Mouse (Mus musculus): Measurements from ENCODE around the gene Bicral. TPM values are rescaled to one million over a fixed set of nuclear protein-coding genes. Genes with fewer than 3 reads are reported as not detected.

The Bicral gene
- polyA plus RNA-seq, 1 experiment, result 5.1 TPM

- H3K36me3 ChIP-seq (ENCODE audit: control insufficient read depth, insufficient read depth), result no peaks in the 10 kb centered on the region
- no peak within 1 kb of the TSS for H3K4me2 ChIP-seq (ENCODE audit: low read depth)
- H3ac ChIP-seq (ENCODE audit: control insufficient read depth, insufficient read length), result no peak within 1 kb of the TSS
- H3K27me3 ChIP-seq (ENCODE audit: control insufficient read depth, insufficient read depth, insufficient read length), result no peaks in the 10 kb centered on the region
- H3K79me2 ChIP-seq (ENCODE audit: control insufficient read depth, insufficient read depth), result no peaks in the 10 kb centered on the region
- no peak within 1 kb of the TSS for H3K4me3 ChIP-seq
- TF ChIP-seq TCF12 (IDR thresholded peaks at IDR 0.05; ENCODE audit: insufficient read depth, poor library complexity, severe bottlenecking), result no peak
- no peak for TF ChIP-seq E2F4 (IDR thresholded peaks at IDR 0.05; ENCODE audit: insufficient read depth)
- TF ChIP-seq TCF3 (IDR thresholded peaks at IDR 0.05; ENCODE audit: insufficient read length, low read depth), result no peak
- TF ChIP-seq SRF (IDR thresholded peaks at IDR 0.05; ENCODE audit: control insufficient read depth, insufficient read length, low read depth), result no peak
- no peak for TF ChIP-seq USF1 (IDR thresholded peaks at IDR 0.05; ENCODE audit: low read depth)
- TF ChIP-seq REST (IDR thresholded peaks at IDR 0.05; ENCODE audit: insufficient read depth, insufficient read length), result no peak
- TF ChIP-seq MYOD1 (IDR thresholded peaks at IDR 0.05; ENCODE audit: control insufficient read depth in 1 of 3, insufficient read length in 2 of 3, low read depth in 2 of 3), result no peak
- TF ChIP-seq CEBPB (IDR thresholded peaks at IDR 0.05; ENCODE audit: insufficient read depth, poor library complexity, severe bottlenecking), result no peak
- no peak for TF ChIP-seq POLR2A (IDR thresholded peaks at IDR 0.05; ENCODE audit: insufficient read length, low read depth)
- no peak for TF ChIP-seq POLR2AphosphoS2 (IDR thresholded peaks at IDR 0.05; ENCODE audit: insufficient read length, low read depth)
- no peak for TF ChIP-seq MAX (IDR thresholded peaks at IDR 0.05; ENCODE audit: low read depth)
- no peak for TF ChIP-seq MYOG (IDR thresholded peaks at IDR 0.05; ENCODE audit: control insufficient read depth in 1 of 3, insufficient read depth in 1 of 3, insufficient read length in 2 of 3, low read depth in 2 of 3)
Observed at GRCm38 (mm10) chr17:46763544-46763943, 94.7 kb downstream of the Bicral start, which contains the start of gene Ptcra. Gene Ptcra (minus strand): TSS chr17:46763712.

GRCm38 (mm10) chr17:46758753-46759152 lies 99.5 kb downstream of the Bicral start:
- no peak for TF ChIP-seq MYOD1 (IDR thresholded peaks at IDR 0.05; ENCODE audit: control insufficient read depth in 1 of 3, insufficient read length in 2 of 3, low read depth in 2 of 3)
- TF ChIP-seq USF1 (IDR thresholded peaks at IDR 0.05; ENCODE audit: low read depth), result no peak
- TF ChIP-seq TCF12 (IDR thresholded peaks at IDR 0.05; ENCODE audit: insufficient read depth, poor library complexity, severe bottlenecking), result no peak
- TF ChIP-seq TCF3 (IDR thresholded peaks at IDR 0.05; ENCODE audit: insufficient read length, low read depth), result no peak
- no peak for TF ChIP-seq CEBPB (IDR thresholded peaks at IDR 0.05; ENCODE audit: insufficient read depth, poor library complexity, severe bottlenecking)
- no peak for TF ChIP-seq POLR2A (IDR thresholded peaks at IDR 0.05; ENCODE audit: insufficient read length, low read depth)
- TF ChIP-seq REST (IDR thresholded peaks at IDR 0.05; ENCODE audit: insufficient read depth, insufficient read length), result no peak
- no peak for TF ChIP-seq MAX (IDR thresholded peaks at IDR 0.05; ENCODE audit: low read depth)
- TF ChIP-seq E2F4 (IDR thresholded peaks at IDR 0.05; ENCODE audit: insufficient read depth), result no peak
- TF ChIP-seq POLR2AphosphoS2 (IDR thresholded peaks at IDR 0.05; ENCODE audit: insufficient read length, low read depth), result no peak
- no peak for TF ChIP-seq MYOG (IDR thresholded peaks at IDR 0.05; ENCODE audit: control insufficient read depth in 1 of 3, insufficient read depth in 1 of 3, insufficient read length in 2 of 3, low read depth in 2 of 3)
- no peak for TF ChIP-seq SRF (IDR thresholded peaks at IDR 0.05; ENCODE audit: control insufficient read depth, insufficient read length, low read depth)
- H3K79me2 ChIP-seq (ENCODE audit: control insufficient read depth, insufficient read depth), result no peaks in the 10 kb centered on the region
- no peak overlapping the region for H3K4me3 ChIP-seq

GRCm38 (mm10) chr17:46751794-46752556 lies 106.3 kb downstream of the Bicral start, which contains the start of gene Cnpy3:
Gene Cnpy3 (minus strand): TSS chr17:46752214.
- Histone ChIP-seq H3K79me2 (ENCODE audit: control insufficient read depth, insufficient read depth) (peaks cover 28% of the 10 kb centered on the region), H3K36me3 (ENCODE audit: control insufficient read depth, insufficient read depth) (no peaks in the 10 kb centered on the region), H3K27me3 (ENCODE audit: control insufficient read depth, insufficient read depth, insufficient read length) (no peaks in the 10 kb centered on the region), H3K4me2 (ENCODE audit: low read depth) (peak within 1 kb of the TSS; percentile 96), H3ac (ENCODE audit: control insufficient read depth, insufficient read length) (peak within 1 kb of the TSS; percentile 41), H3K4me3 (peak within 1 kb of the TSS; percentile 59)
- TF ChIP-seq CEBPB (IDR thresholded peaks at IDR 0.05; ENCODE audit: insufficient read depth, poor library complexity, severe bottlenecking), result 0 out of 2 replicates have a peak, but pooled peaks have one; percentile 57
- TF ChIP-seq TCF12 (IDR thresholded peaks at IDR 0.05; ENCODE audit: insufficient read depth, poor library complexity, severe bottlenecking), result no peak
- TF ChIP-seq MAX (IDR thresholded peaks at IDR 0.05; ENCODE audit: low read depth), result no peak
- TF ChIP-seq POLR2A (IDR thresholded peaks at IDR 0.05; ENCODE audit: insufficient read length, low read depth), result peak; percentile 50
- peak; percentile 71 for TF ChIP-seq USF1 (IDR thresholded peaks at IDR 0.05; ENCODE audit: low read depth)
- TF ChIP-seq MYOD1 (IDR thresholded peaks at IDR 0.05; ENCODE audit: control insufficient read depth in 1 of 3, insufficient read length in 2 of 3, low read depth in 2 of 3), result no peak
- no peak for TF ChIP-seq SRF (IDR thresholded peaks at IDR 0.05; ENCODE audit: control insufficient read depth, insufficient read length, low read depth)
- peak; percentile 39 for TF ChIP-seq POLR2AphosphoS2 (IDR thresholded peaks at IDR 0.05; ENCODE audit: insufficient read length, low read depth)
- TF ChIP-seq REST (IDR thresholded peaks at IDR 0.05; ENCODE audit: insufficient read depth, insufficient read length), result no peak
- peak; percentile 44 for TF ChIP-seq E2F4 (IDR thresholded peaks at IDR 0.05; ENCODE audit: insufficient read depth)
- peak in 1 of 3 experiments; percentile 44 for TF ChIP-seq MYOG (IDR thresholded peaks at IDR 0.05; ENCODE audit: control insufficient read depth in 1 of 3, insufficient read depth in 1 of 3, insufficient read length in 2 of 3, low read depth in 2 of 3)
- TF ChIP-seq TCF3 (IDR thresholded peaks at IDR 0.05; ENCODE audit: insufficient read length, low read depth), result no peak

More at GRCm38 (mm10) chr17:46758753-46759152, 99.5 kb downstream of the Bicral start:
- no peaks in the 10 kb centered on the region for H3K27me3 ChIP-seq (ENCODE audit: control insufficient read depth, insufficient read depth, insufficient read length)
- H3ac ChIP-seq (ENCODE audit: control insufficient read depth, insufficient read length), result no peak overlapping the region
- H3K36me3 ChIP-seq (ENCODE audit: control insufficient read depth, insufficient read depth), result no peaks in the 10 kb centered on the region
- no peak overlapping the region for H3K4me2 ChIP-seq (ENCODE audit: low read depth)

GRCm38 (mm10) chr17:46751056-46751793 lies 107.1 kb downstream of the Bicral start:
- H3K27me3 ChIP-seq (ENCODE audit: control insufficient read depth, insufficient read depth, insufficient read length), result no peaks in the 10 kb centered on the region
- H3K36me3 ChIP-seq (ENCODE audit: control insufficient read depth, insufficient read depth), result no peaks in the 10 kb centered on the region
- H3ac ChIP-seq (ENCODE audit: control insufficient read depth, insufficient read length), result peak overlapping the region; percentile 41
- H3K4me2 ChIP-seq (ENCODE audit: low read depth), result peak overlapping the region; percentile 96
- TF ChIP-seq TCF12 (IDR thresholded peaks at IDR 0.05; ENCODE audit: insufficient read depth, poor library complexity, severe bottlenecking), result no peak
- TF ChIP-seq E2F4 (IDR thresholded peaks at IDR 0.05; ENCODE audit: insufficient read depth), result no peak
- no peak for TF ChIP-seq REST (IDR thresholded peaks at IDR 0.05; ENCODE audit: insufficient read depth, insufficient read length)
- TF ChIP-seq MYOD1 (IDR thresholded peaks at IDR 0.05; ENCODE audit: control insufficient read depth in 1 of 3, insufficient read length in 2 of 3, low read depth in 2 of 3), result no peak
- no peak for TF ChIP-seq CEBPB (IDR thresholded peaks at IDR 0.05; ENCODE audit: insufficient read depth, poor library complexity, severe bottlenecking)
- no peak for TF ChIP-seq POLR2AphosphoS2 (IDR thresholded peaks at IDR 0.05; ENCODE audit: insufficient read length, low read depth)
- no peak for TF ChIP-seq TCF3 (IDR thresholded peaks at IDR 0.05; ENCODE audit: insufficient read length, low read depth)
- no peak for TF ChIP-seq MAX (IDR thresholded peaks at IDR 0.05; ENCODE audit: low read depth)
- TF ChIP-seq USF1 (IDR thresholded peaks at IDR 0.05; ENCODE audit: low read depth), result no peak
- no peak for TF ChIP-seq SRF (IDR thresholded peaks at IDR 0.05; ENCODE audit: control insufficient read depth, insufficient read length, low read depth)
- no peak for TF ChIP-seq POLR2A (IDR thresholded peaks at IDR 0.05; ENCODE audit: insufficient read length, low read depth)
- TF ChIP-seq MYOG (IDR thresholded peaks at IDR 0.05; ENCODE audit: control insufficient read depth in 1 of 3, insufficient read depth in 1 of 3, insufficient read length in 2 of 3, low read depth in 2 of 3), result no peak
- H3K79me2 ChIP-seq (ENCODE audit: control insufficient read depth, insufficient read depth), result peaks cover 28% of the 10 kb centered on the region
- peak overlapping the region; percentile 59 for H3K4me3 ChIP-seq

Data from myocyte (in vitro differentiated cells).